Mouse (Mus musculus) stomach, postnatal 0 days (tissue): ENCODE results near the gene Tff3.

Experiments used
- CTCF ChIP-seq: IDR thresholded peaks from 2 replicates; pipeline ENCODE4 v1.5.1; 2016; ENCODE audit warnings: antibody characterized with exemption, low read depth, mild to moderate bottlenecking, moderate library complexity
- EP300 ChIP-seq: optimal IDR thresholded peaks from 2 replicates; pipeline ENCODE3; 2016; ENCODE audit warnings: antibody characterized with exemption

DNA sequence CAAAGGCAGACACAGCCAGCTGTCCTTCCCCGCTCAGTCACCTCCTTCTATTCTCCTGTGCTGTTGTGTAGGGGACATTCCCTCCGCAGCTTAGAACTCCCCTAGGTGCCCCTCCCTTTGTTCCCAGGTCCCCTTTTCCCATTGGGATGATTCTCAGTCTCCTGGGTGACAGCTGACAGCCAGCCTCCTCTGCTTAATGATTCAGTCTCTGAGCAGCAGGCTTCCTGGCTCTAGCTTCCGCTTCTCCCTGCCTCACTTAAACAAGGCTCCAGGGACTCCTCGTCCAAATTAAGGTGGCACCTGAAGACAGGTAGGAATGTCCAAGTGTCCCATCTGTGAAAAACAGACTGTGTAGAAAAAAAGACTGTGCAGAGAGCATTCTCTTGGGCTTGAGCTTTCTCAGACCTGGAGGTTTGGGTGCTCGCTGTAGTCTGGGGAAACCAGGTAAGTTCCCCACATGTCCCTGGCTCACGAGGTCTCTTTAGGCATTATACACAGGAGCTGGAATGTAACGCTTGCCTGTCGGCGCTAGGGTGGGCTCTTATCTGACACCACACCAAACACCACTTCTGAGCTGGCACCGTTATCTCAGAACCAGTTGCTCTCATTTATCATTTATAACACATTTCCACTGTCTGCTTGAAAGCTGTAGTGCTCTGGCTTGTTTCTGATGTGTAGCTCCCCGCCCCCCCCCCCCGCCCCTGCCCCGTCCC is 38.3 kb downstream of the Tff3 start:
- no peak for TF ChIP-seq CTCF
- no peak for TF ChIP-seq EP300
